Mouse (Mus musculus): Measurements from ENCODE around the gene Upf3b.

DNA sequence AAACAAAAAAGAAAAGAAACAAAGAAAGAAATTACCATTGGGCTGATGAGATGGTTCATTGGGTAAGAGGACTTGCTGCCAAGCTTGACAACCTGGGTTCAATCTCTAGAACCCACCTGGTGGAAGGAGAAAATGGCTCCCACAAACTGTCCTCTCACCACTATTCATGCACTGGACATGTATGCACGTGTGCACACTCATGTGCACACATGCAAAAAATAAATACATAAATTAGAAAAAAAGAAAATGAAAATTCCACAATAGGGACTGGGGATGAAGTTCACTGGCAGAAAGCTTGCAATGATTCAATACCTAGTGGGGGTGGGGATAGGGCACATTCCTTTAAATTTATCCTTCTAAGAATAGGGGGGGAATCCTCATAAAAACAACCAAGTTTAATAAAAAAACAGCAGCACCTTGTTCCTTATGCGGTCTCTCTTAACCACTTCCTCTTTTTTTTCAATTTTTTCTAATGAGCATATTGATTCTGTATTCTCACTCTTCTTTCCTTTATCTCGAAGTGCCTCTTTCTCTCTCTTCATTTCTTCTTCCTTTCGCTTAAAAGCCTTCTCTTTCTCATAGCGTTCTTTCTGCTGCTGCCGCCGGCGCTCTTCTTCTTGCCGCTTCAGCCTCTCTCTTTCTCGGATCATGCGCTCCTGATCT lies 14.9 kb downstream of the Upf3b start:
- TF ChIP-seq POLR2A (IDR thresholded peaks at IDR 0.05; ENCODE audit: borderline replicate concordance, extremely low read depth, insufficient read depth, insufficient read length, poor library complexity, severe bottlenecking) (no peak), CTCF (IDR thresholded peaks at IDR 0.05; ENCODE audit: borderline replicate concordance, extremely low read depth, insufficient read depth, insufficient read length) (no peak)
